Mouse (Mus musculus) brain, adult 2 months (tissue): ENCODE results near the gene Bphl.

Experiments
- DNase-seq: peaks from one replicate; pipeline ENCODE4 v3.0.0; 2011; ENCODE audit warnings: low read depth, low spot score

The Bphl gene

GRCm38 (mm10) chr13:34037172-34038055, at the start of gene Bphl:
Bphl (plus strand) TSS chr13:34037597.
- DNase-seq, result peak; percentile 98

GRCm38 (mm10) chr13:33989625-33990024, 47.8 kb upstream of the Bphl start:
- no peak for DNase-seq

DNA sequence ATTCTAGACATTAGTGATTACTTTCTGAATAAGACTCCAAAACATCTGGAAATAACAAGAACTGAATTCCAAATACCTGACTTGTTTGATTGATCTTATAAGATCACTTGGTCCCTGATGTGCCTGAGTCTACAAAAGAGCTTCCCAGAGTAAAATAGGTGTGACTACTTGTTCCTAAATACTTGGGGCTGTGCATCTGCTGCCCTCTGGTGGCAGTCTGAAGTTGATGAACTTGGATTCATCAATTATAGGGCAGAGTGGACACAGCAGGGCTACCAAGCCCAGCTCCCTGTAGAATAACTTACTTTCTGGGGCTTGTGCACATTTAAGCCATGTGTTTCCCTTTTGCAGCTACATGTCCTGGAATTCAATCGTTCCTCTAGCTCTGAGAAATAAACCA, 42.2 kb upstream of the Bphl start:
- DNase-seq, result peak; percentile 91

DNA sequence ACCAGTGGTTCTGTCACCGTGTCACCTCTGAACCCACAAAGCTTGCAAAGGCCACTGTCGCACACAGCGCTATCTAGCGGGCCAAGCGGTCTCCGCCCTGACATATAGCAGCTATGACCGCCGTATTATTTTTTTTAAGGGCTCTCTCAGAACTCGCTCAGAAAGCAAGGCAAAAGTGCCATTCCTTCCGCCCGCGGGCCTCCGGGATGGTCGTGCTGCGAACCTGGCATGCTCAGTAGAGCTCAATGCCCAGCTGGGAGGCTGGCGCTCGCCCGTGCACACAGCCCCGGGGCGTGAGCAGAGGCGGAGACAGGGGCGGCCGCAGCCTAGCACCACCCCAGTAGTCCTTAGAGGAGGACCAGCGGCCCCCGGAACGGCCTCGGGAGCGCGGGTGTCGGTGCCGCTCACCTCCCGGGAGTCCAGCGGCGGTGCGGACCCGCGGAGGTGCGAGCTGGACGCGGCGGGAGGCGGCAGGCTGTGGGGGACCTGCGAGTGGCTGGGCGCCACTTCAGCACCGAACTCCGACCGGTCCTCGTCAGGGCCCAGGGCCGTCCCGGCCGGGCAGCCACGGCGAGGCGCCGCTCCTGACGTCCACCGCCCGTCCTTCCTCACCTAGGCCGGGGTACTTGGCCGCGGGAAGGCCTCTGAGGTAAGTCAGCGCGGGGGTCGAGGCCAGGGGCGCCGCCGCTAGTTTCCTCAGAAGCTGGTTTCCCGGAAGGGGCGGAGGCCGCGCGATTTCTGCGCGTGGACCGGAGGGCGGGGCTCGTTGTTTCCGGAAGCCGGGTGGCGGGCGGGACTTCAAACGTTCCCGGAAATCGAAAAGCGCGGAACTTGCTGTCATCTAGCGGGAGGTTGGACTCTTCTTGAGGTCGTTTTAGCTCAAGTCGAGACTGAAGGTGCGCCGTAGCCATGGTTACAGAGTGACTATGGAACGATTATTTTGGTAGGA, 35.1 kb upstream of the Bphl start, which contains the start of the genes Ripk1 and Serpinb6a:
TSS of gene Ripk1 (plus strand) at position 306 of the 949 bp plus-strand sequence.
TSS of gene Serpinb6a (minus strand) at position 737 of the 949 bp plus-strand sequence.
- peak; percentile 96 for DNase-seq

DNA sequence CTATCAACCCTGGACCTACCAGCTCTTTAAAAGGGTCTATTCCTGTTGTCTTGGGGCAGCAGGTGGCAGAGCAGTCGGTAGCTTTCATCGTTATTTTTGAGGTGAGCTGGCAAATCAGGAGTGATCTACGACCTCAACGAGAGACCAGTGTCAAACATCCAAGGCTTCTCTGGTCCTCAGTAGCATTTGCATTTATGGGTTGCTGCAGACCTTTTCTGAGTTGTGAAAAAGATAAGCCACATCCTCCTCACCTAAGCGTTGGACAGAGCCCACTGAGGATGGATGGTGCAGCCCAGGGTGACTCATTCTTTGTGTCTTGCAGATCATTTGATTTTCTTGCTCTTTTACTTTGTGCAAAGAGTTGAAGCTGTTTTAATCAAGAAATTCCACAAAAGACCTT, 34.3 kb upstream of the Bphl start:
- DNase-seq, result peak; percentile 24

- no peak for DNase-seq
Observed at GRCm38 (mm10) chr13:34007234-34007633, 30.2 kb upstream of the Bphl start.

DNA sequence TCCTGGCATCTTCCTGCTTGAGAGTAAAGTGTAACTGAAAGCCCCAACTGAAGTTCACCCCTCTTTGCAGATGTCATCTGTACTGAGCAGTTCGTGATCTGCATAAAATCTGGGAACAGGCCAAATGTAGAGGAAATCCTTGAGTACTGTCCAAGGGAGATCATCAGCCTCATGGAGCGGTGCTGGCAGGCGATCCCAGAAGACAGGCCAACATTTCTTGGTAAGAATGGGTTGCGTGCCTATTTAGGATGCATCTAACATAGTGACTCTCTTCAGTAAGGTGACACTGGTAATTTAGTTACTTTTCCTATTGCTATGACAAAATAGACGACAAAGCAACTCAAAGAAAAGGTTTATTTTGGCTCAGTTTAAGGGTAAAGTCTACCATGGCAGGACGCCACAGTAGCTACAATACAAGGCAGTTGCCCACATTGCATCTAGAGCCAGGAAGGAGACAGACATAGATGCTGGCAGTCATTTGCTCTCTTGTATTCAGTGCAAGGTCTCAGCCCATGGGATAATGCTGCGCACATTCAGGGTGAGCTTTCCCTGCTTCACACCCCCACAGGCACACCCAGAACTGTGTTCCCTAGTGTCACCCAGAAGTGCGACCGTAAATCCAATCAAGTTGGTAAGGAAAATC, 20.3 kb upstream of the Bphl start:
- peak; percentile 47 for DNase-seq

- no peak for DNase-seq
Observed at GRCm38 (mm10) chr13:34018521-34018920, 18.9 kb upstream of the Bphl start.

- no peak for DNase-seq
Observed at GRCm38 (mm10) chr13:34021998-34022397, 15.4 kb upstream of the Bphl start.

DNA sequence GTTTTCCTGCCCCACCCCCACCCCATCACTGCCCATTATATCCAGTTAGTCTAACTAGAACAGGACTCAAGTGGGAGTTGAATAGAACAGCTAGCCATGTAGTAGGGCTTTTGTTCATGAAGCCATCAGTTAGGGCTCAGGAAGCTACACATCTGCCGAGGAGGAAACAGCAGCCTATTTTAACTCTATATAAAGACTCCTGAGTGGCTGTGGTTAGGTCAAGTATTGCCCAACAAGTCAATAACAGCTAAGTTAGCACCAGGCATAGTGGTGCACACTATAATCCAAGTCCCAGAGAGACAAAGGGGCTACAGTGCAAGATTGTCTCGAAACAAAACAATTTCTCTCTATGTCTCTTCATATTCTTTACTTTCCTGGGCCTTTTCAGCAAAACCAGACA, 5.4 kb upstream of the Bphl start:
- DNase-seq, result no peak

GRCm38 (mm10) chr13:34035424-34035823, 2.0 kb upstream of the Bphl start:
- DNase-seq, result peak; percentile 29

GRCm38 (mm10) chr13:34036726-34037125, 671 bp upstream of the Bphl start:
- no peak for DNase-seq

DNA sequence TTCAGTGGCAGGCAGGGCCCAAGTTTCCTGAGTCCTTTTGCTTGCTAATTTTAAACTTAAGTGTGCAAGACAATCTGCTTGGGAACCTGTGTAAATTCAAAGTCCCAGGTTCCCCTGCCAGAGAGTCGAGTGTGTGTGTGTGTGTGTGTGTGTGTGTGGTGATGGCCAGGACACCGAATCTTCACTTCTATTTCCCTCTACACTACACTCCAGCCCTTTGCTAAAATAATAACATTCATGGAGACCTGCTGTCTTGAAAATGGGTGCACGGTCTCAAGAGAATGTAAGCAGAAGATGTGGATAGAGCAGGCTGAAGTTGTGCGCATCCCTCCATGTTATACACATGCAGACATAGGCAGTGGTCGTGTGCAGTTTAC, 647 bp downstream of the Bphl start:
- peak; percentile 46 for DNase-seq

- DNase-seq, result no peak
Observed at GRCm38 (mm10) chr13:34038901-34039341, 1.5 kb downstream of the Bphl start.

DNA sequence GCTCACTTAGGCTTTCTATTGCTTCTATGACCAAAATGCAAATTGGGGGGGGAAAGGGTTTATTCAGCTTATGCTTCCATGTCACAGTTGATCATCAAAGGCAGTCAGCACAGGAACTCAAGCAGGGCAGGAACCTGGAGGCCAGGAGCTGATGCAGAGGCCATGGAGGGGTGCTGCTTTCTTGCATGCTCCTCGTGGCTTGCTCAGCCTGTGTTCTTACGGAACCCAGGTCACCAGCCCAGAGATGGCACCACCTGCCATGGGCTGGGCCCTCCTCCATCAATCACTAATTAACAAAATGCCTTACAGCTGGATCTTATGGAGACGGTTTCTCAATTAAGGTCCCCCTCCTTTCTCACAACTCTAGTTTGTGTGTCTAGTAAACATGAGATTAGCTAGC, 2.7 kb downstream of the Bphl start:
- no peak for DNase-seq

- no peak for DNase-seq
Observed at GRCm38 (mm10) chr13:34043716-34044393, 6.5 kb downstream of the Bphl start.

DNA sequence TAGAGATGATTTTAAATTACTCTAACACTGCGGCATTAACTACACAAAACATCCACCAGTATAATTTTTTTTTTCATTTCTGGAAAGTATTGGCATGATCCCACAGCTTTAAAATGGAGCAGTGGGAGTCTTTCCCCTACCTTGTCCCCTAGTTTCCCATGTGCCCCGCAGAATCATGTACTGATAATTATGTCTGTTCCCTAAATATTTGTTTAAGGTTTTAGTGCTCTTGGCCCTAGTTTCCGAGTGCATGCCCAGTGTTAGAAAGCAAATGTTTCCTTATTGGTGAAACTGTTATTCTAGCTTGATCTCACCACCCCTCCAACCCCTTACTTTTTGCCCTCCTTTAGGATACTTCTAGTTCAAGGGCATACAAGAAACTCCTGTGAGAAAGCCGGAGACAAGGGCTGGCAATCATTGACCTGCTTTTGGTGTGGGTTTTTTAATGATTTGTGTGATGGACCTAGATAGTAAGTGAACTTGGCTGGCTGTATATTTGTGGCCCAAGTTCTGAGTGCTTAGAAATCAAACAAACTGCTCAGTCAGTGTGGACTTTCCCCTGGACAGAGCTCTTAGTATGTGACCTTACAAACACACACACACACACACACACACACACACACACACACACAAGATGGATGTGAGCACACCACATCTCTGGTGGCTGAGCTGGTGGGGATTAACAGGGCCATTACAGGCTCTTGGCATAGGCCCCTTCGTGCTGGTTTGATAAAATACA, 8.3 kb downstream of the Bphl start:
- DNase-seq, result no peak

GRCm38 (mm10) chr13:34046421-34047012, 9.1 kb downstream of the Bphl start:
- peak; percentile 92 for DNase-seq

DNA sequence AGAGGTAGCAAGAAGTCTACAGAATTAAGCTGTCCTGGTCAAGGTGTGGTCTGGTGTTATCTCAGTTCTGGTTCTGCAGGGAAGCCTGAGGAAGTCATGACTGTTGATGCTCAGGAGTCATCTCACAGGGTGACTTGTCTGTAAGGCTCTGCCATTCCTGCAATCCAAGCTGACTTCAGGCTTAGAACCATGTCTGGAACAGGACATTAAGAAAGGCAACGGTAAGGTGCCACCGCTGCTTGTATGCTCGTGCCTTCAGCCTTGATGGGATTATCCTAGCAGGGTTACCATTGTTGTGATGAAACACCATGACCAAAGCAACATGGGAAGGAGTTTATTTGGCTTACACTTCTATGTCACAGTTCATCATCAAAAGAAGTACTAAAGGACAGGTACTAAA, 10.1 kb downstream of the Bphl start:
- DNase-seq, result no peak

DNA sequence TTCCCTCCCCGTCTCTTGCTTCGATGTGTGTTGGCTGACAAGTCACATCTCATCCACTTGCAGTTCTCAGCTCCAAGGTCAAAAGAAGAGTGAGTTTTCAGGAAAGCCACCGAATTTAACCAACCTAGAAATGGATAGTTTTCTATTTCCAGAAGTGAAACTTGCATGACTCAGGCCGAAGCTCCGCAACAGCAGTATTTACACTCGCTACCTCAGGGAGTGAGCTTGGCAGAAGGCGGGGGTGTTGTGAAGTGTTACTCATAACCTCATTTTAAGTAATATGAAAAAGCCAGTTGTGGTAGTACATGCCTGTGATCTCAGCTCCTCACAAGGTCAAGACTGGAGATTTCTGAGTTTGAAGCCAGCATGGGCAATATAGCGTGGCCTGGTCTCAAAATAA, 13.1 kb downstream of the Bphl start:
- peak; percentile 91 for DNase-seq
